Mouse (Mus musculus) heart, postnatal 25 days (tissue): ENCODE results near the gene Cxcr1. TPM values are rescaled to one million over a fixed set of nuclear protein-coding genes. Genes with fewer than 3 reads are reported as not detected.

Experiments
- DNase-seq: peaks from one replicate; pipeline ENCODE4 v3.0.0; 2022; ENCODE audit warnings: low spot score
- intact Hi-C: fragments of 180-260 bp; cut with DNase I; formaldehyde crosslinking; loops from one replicate; pipeline ENCODE4 v1.15.1; 2025
- microRNA-seq: library from miRNA; unstranded; fragments of <30 nt; microRNA quantifications from one replicate; pipeline ENCODE4 v1.2.0, GENCODE M21; 2022
- total RNA-seq, 2 experiments: library from RNA; stranded (reverse); gene quantifications; 2 replicates each; pipeline ENCODE4 v1.2.3; 2021

The Cxcr1 gene
- total RNA-seq, 2 experiments from 2014 or later, result not detected

- no peak for DNase-seq
- intact Hi-C loops, result no loop called here
Measured at GRCm38 (mm10) chr1:74150101-74150500, 44.3 kb downstream of the Cxcr1 start.

- no peak for DNase-seq
- intact Hi-C loops, result no loop called here
Measured at GRCm38 (mm10) chr1:74149106-74149885, 45.1 kb downstream of the Cxcr1 start.

Small RNA genes lying within 50 kb of the gene (microRNA-seq; reads per million reads assigned to microRNA genes)
- gene Mir1928, result not detected

Other genes with a start within 250 kb of the Cxcr1 start
- 100 to 1,000 TPM; 679 to 701 TPM for gene Tns1, start 70.2 kb downstream of the Cxcr1 start, total RNA-seq
- gene Rufy4, start 69.1 kb downstream of the Cxcr1 start, total RNA-seq, result 1 to 10 TPM; 1.1 to 1.5 TPM
- under 1 TPM; 0.10 to 0.11 TPM for gene Cxcr2, start 40.6 kb downstream of the Cxcr1 start, total RNA-seq
- gene Arpc2, start 41.5 kb upstream of the Cxcr1 start, total RNA-seq, result 100 to 1,000 TPM; 134 to 140 TPM
- not detected for gene Gpbar1, start 83.9 kb upstream of the Cxcr1 start, total RNA-seq
- gene Aamp, start 90.1 kb upstream of the Cxcr1 start, total RNA-seq, result 10 to 100 TPM; 87.5 to 94.8 TPM
- gene Pnkd, start 90.3 kb upstream of the Cxcr1 start, total RNA-seq, result 100 to 1,000 TPM; 160 to 161 TPM
- gene Tmbim1, start 111.0 kb upstream of the Cxcr1 start, total RNA-seq, result 10 to 100 TPM; 38.4 to 41.5 TPM
- under 1 TPM; 0.18 to 0.28 TPM for gene Catip, start 167.5 kb upstream of the Cxcr1 start, total RNA-seq
- gene Slc11a1, start 180.6 kb upstream of the Cxcr1 start, total RNA-seq, result 1 to 10 TPM; 2.5 to 3.2 TPM
- 100 to 1,000 TPM; 123 to 139 TPM for gene Ctdsp1, start 196.9 kb upstream of the Cxcr1 start, total RNA-seq
- 1 to 10 TPM in 1 of 2 experiments, under 1 TPM in 1; 0.57 to 1.0 TPM for gene Vil1, start 214.7 kb upstream of the Cxcr1 start, total RNA-seq